Mouse (Mus musculus) right cerebral cortex, adult 2 months (tissue): ENCODE results near the gene Duoxa1.

ENCODE experiments used
- DNase-seq, 2 experiments: peaks; one replicate each; pipeline ENCODE4 v3.0.0; 2021 to 2022; ENCODE audit warnings: low spot score in 2 of 2

Duoxa1 gene

DNA sequence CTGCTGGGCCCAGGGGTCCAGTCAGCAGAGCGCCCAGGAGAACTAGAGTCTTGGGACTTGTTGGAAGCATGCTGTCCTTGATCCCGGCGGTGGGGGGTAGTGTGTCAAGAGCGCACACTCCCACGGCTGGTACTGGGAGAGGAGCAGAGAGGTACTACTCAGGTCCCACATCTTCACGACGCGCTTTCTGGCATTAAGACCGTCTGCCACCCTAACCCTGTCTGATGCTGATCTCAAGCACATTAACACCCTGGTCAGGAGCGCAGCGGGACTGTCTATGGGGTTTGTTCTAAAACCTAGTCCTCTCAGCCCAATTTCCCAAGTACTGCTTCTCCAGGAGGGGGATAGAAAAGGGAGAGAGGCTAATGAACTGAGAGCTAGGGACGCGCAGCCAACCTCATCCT is 15.4 kb downstream of the Duoxa1 start, which contains the start of gene Duox2:
Gene Duox2 (minus strand): TSS at position 354 of the 404 bp plus-strand sequence.
- DNase-seq: no peak

DNA sequence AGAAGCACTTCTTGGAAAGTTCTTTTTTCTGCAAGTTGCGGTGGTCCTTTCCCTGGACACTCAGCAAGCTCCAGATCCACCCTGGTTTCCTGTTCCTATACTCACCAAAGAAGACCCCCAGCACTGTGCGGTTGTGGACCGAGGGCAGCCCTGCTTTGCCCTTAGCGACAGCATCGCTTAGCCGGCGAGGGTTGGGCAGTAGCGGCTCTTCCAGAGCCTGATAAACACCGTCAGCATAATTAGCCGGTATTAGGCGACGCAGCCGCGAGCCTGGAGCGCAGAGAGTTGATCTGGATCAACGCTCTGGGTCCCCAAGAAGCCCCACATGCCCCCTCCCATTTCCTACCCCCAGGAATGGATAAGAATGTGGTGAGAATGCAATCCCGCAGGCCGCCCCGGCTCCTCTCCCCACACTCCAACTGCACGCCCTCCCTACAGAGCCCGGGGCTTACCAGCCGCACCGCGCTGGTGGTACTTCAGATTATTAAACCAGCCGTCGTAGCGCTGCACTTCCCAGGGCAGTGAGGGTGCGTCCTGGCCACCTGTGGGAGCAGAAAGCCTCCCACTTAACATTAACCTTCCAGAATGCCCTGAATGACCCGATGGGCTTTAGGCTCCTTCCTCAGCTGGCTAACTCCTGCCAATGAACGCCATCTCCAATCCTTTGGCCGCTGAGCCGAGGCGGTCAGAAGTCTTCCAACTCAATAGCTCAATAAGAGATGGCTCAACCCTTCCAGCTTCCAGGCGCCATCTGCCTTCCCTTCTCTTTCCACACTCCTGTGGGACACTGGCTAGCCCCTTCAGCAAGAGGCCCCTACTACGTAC is 16.0 kb downstream of the Duoxa1 start:
- DNase-seq: no peak

DNA sequence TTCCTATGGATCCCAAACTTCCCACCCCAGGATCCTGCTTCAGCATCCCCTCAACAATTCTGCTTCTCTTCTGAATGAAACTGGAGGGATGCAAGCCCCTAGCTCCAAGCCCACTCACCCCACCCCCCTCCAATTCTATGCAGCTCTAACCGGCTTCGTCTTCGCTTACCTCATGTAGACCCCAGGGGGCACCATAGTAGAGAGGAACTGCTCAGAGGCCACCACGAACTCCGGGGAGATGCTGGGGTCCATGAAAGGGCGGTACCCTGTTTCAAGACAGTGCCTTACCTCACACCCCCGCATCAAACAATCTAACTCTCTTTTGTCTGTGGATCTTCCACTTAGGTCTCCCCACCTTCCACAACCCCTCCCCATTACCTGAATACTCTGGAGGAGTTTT is 18.6 kb downstream of the Duoxa1 start:
- no peak for DNase-seq

GRCm38 (mm10) chr2:122286137-122286536 is 27.4 kb downstream of the Duoxa1 start:
- no peak for DNase-seq

DNA sequence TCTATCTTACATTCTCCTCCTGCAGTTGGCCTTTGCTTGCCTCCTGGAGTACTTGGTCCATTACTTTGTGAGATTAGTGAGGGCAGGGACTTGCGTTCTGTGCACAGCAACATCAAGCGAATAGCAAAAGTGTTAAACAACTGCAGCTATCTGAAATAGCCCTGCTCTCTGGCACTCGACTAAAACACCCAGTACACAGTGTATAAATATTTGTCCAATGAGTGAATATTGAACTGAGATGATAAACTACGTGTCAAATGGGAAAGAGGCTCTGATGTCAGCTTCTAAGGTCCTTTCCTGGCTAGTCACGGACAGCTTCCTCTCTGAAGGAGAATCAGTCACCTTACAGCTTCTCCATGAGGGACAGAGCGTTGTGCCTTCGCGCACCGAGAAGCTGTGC is 29.4 kb downstream of the Duoxa1 start:
- no peak for DNase-seq

DNA sequence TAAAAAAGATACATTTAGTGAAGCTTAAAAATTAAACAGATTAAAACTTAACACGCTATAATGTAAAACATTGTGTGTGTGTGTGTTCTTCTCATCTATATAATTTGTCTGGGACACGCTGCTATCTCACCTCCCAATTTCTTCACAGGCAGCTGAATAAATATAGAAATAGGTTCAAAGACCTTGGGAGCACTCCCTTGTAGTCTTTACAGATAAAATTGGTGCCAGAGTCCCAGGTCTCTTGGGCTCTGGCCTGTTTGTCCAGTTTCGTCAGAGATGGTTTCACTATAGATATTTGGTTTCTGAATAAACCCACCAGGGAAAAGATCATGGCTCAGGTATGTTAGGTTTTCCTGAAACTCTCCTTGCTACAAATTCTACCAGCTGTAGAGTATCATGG is 34.8 kb downstream of the Duoxa1 start:
- DNase-seq: no peak

DNA sequence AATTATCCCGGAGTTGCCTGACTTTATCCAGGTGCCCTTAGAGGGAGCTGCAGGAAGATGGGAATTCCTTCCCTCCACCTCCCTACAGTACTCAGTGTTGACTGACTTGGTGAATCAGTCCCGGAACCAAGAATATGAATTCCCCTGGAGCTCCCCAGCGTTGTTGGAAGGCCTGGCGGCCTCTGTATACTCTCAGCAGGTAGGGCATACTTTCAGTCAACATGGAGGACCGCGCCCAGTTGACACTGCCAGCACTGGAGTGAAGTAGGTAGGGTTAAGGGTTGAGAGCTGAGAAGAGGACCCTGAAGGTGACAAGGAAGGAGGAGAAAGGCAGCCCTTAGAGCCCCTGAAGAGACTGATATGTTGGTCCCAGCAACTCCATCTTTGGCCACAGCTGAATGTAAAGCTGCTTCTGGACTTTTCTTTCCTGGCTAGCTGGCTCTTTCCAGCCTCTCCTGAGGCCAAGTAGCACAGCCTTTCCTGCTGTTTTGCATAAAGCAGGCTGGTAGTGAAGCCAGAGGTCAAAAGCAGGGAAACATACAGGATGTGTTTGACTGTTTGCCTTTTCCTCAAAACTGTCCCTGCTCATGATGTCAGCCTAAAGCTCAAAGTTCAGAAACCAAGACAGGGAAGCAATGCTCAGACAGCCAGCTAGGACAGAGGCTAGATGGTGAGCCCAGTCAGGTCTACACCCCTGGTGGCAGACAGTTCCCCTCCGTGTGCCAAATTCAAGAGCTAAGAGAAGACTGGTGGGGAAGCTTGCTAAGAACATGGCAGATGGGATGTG is 46.9 kb downstream of the Duoxa1 start:
- no peak for DNase-seq

GRCm38 (mm10) chr2:122264690-122265089 is 48.8 kb downstream of the Duoxa1 start:
- peak in 1 of 2 experiments; percentile 3 for DNase-seq

- DNase-seq: no peak
Measured at GRCm38 (mm10) chr2:122260729-122261128, 52.8 kb downstream of the Duoxa1 start.

DNA sequence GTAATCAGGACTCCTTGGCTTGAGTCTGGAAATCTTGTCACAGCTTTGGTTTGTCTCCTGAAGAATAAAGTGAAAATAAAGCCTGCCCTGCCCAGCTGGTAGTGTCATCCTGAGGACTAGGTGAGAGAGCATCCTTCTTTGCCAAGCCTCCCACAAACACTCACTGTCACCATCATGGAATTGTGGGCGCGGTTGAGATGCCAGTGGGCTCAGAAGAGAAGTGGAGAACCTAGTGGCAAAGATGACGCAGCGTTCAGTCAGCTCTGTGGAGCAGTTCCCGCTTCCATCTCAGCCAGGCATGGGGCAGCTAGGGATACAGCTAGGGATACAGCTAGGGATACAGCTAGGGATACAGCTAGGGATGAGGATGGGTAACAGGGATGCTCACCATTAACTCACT is 57.5 kb downstream of the Duoxa1 start:
- DNase-seq: peak; percentile 36 to 41
